Mouse (Mus musculus) kidney, embryonic 14.5 days (tissue): ENCODE results near the gene Syngr3. TPM values are rescaled to one million over a fixed set of nuclear protein-coding genes. Genes with fewer than 3 reads are reported as not detected.

Experiments used
- ATAC-seq: fragments of 200-750 bp; cut with Nextera tagmentation; 2 replicates; pipeline ENCODE4 v1.8.0; 2017; ENCODE audit warnings: moderate number of reproducible peaks, mild to moderate bottlenecking, moderate TSS enrichment, moderate library complexity; ENCODE audit not compliant: low FRiP score, low TSS enrichment
- H3K27ac ChIP-seq: fragments of 300-500 bp; sonication (generic); 2 replicates; pipeline ENCODE4 v1.5.1; 2014; ENCODE audit warnings: low read depth, mild to moderate bottlenecking, low read length, moderate library complexity, mixed read lengths
- H3K27me3 ChIP-seq: fragments of 300-500 bp; sonication (generic); 2 replicates; pipeline ENCODE4 v1.6.1; 2014; ENCODE audit warnings: mild to moderate bottlenecking, low read length; ENCODE audit not compliant: control insufficient read depth, insufficient read depth
- H3K36me3 ChIP-seq: fragments of 300-500 bp; sonication (generic); 2 replicates; pipeline ENCODE4 v1.6.1; 2014; ENCODE audit warnings: low read length, mixed read lengths; ENCODE audit not compliant: control insufficient read depth, insufficient read depth
- H3K4me1 ChIP-seq: fragments of 300-500 bp; sonication (generic); 2 replicates; pipeline ENCODE4 v1.6.1; 2014; ENCODE audit warnings: low read length, mixed read lengths; ENCODE audit not compliant: control insufficient read depth, insufficient read depth
- H3K4me2 ChIP-seq: fragments of 300-500 bp; sonication (generic); replicated peaks from 2 replicates; pipeline ENCODE4 v1.6.1; 2014; ENCODE audit warnings: low read depth, mild to moderate bottlenecking, low read length
- H3K4me3 ChIP-seq: fragments of 300-500 bp; sonication (generic); 2 replicates; pipeline ENCODE4 v1.5.1; 2014; ENCODE audit warnings: mild to moderate bottlenecking, low read length
- H3K9ac ChIP-seq: fragments of 300-500 bp; sonication (generic); 2 replicates; pipeline ENCODE4 v1.6.1; 2014; ENCODE audit warnings: low read depth, mild to moderate bottlenecking, low read length, moderate library complexity
- H3K9me3 ChIP-seq: fragments of 300-500 bp; sonication (generic); 2 replicates; pipeline ENCODE4 v1.6.1; 2016; ENCODE audit warnings: low read length; ENCODE audit not compliant: control insufficient read depth
- WGBS: fragments of 180-500 bp; shearing (Covaris S2); extraction: QIAGEN DNeasy Blood & Tissue Kit; methylation state at CpG from one replicate; pipeline ENCODE4 v1.1.7; 2014; 5-methylcytosine and 5-hydroxymethylcytosine counted together
- polyA plus RNA-seq: library from polyadenylated mRNA; unstranded; fragments of >200 nt; fragmentation: Nextera tagmentation; extraction: Ambion mirVana; gene quantifications from 2 replicates; pipeline ENCODE4 v1.2.1, GENCODE M21; 2014

Gene Syngr3
- 1.0 and 1.2 TPM in 2 replicates for polyA plus RNA-seq

DNA sequence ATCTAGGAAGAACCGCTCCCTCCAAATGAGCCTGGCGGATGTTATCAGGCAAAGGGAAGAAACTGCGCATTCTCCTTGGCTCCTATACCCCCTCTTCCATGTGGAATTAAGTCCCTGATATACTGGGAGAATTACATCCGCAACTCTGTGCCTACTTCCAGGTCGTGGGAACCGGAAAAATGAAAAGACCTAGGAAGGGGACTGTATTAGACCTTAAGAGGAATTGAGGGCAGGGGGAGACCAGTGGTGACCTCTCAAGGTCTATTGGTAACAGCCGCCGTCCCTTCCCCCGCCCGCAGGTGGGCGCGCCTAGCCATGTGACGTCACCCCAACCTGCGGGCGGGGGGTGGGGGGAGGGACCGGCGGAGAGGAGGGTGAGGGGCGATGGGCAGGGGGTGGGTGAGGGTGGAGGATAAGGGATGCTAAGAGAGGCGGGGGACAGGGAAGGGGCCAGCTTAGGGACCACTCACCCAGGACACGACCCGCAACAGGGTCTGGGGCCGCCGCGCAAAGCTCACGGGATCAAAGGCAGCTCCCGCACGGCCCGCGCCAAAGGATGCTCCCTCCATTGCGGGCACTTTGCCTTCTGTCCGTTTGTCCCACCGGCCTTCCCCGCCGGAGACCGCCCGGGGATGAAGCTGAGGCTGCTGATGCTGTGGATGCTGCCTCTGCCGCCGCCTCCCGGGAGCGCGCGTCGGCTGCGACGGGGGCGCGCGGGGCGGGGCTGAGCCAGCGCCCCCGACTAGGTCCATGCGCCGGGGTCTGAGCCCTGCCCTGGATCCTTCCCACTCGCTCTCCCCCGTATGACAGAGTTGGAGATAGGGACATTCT, at the start of gene Syngr3:
Syngr3 (minus strand) TSS at position 705 of the 831 bp plus-strand sequence.
- Histone ChIP-seq H3K4me2 (peak within 1 kb of the TSS; percentile 66), H3K36me3 (peaks cover 10% of the 10 kb centered on the region; the same call in 1 of the 2 replicates), H3K27ac (no peak within 1 kb of the TSS), H3K9me3 (no peaks in the 10 kb centered on the region), H3K4me3 (peak within 1 kb of the TSS; percentile 58), H3K9ac (peak within 1 kb of the TSS; percentile 49), H3K27me3 (peaks cover 42% of the 10 kb centered on the region), H3K4me1 (peaks cover 15% of the 10 kb centered on the region; the same call in 1 of the 2 replicates)
- no peak for ATAC-seq
- WGBS: under 1% methylated on average over 52 of the region's 55 CpGs

DNA sequence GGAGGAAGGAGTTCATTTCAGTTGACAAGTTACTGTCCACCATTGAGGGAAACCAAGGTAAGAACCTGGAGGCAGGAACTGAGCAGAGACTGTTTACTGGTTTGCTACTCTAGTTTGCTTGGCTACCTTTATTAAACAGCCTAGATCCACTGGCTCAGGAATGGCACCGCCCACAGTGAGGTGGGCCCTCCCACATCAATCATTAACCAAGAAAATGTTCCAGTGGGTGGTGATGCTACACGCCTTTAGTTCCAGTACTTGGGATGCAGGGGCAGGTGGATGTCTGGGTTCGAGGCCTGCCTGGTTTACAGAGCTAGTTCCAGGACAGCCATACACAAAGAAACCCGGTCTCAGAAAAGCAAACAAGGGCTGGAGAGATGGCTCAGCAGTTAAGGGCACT, 48.5 kb upstream of the Syngr3 start:
- Histone ChIP-seq H3K27me3 (no peaks in the 10 kb centered on the region), H3K27ac (no peak overlapping the region), H3K4me2 (no peak overlapping the region), H3K4me1 (peaks cover 7% of the 10 kb centered on the region; the same call in 1 of the 2 replicates), H3K36me3 (peaks cover 15% of the 10 kb centered on the region; the same call in 1 of the 2 replicates), H3K9ac (no peak overlapping the region), H3K4me3 (no peak overlapping the region), H3K9me3 (no peaks in the 10 kb centered on the region)
- ATAC-seq: no peak
- WGBS: 80% methylated on average over 4 of the region's 4 CpGs

DNA sequence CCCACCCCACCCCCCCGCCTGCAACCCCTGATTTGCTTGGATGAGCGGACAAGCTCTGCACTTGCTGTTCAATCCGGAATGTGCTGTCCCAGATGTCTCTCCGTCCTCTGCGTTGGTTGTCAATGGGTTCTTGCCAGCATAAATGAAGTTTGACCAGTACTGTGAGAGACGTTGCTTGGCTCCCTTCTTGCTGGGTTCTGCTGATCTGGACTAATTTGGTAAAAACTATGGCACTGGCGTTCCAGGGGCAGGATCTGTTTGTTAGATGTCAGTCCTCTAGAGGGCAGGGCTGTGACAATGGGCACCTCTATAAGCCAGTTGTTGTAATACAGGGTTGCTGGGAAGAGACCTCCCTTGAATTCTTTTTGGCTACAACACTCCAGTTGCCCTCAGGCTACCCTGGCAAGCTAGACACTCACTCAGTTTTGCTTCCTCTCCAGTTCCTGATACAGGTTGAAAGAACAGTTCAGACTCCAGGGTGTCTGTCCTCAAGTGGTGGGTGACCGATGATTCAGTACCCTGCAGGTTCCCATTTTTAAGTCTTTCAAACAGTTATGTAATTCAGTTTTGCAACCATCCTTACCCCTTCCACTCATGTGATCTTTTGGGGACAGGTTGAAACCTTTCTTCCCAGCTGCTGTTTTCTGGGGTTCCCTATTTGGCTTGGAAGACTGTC, 47.5 kb upstream of the Syngr3 start:
- Histone ChIP-seq H3K27me3 (no peaks in the 10 kb centered on the region), H3K9me3 (no peaks in the 10 kb centered on the region), H3K4me3 (peak overlapping the region; percentile 66), H3K27ac (no peak overlapping the region), H3K36me3 (peaks cover 12% of the 10 kb centered on the region; the same call in 1 of the 2 replicates), H3K4me2 (peak overlapping the region; percentile 86), H3K4me1 (peaks cover 7% of the 10 kb centered on the region; the same call in 1 of the 2 replicates), H3K9ac (peak overlapping the region; percentile 72; the same call in 1 of the 2 replicates)
- ATAC-seq: no peak
- WGBS: 20% methylated on average over 8 of the region's 8 CpGs

DNA sequence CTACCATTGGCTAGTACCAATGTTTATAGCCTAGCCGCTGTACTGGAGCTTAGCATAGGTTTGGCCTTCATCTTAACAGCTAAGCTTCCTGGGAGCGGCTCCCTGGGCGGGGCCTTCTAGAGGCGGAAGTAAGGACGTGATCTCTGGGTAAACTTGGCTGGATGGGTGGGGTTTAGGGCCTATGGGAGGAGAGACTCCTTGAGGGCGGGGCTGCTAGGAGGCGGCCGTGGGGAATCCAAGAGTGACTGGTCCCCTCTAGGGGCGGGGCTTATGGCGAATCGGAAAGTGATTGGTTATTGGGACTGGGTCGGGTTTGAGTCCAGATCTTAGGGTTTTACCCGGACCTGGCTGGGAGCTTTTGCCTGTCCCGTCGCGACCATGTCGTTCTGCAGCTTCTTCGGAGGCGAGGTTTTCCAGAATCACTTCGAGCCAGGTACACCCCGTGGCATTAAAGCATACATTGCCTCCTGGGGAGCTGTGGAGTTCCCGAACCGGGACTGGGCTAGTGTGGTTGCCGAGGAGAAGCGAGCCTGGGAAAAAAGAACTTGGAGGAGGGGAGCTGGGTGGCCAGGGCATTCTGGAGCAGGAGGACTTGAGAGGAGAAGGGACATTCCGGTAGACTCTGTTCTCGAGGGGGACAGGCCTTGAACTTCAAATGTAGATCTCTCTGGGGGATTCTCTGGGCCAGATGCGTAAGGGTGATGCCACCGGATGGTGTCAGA, 46.7 kb upstream of the Syngr3 start, which contains the start of gene Msrb1:
Msrb1 (plus strand) TSS at position 313 of the 722 bp plus-strand sequence.
- peak within 1 kb of the TSS; percentile 53; the same call in 1 of the 2 replicates for H3K27ac ChIP-seq

DNA sequence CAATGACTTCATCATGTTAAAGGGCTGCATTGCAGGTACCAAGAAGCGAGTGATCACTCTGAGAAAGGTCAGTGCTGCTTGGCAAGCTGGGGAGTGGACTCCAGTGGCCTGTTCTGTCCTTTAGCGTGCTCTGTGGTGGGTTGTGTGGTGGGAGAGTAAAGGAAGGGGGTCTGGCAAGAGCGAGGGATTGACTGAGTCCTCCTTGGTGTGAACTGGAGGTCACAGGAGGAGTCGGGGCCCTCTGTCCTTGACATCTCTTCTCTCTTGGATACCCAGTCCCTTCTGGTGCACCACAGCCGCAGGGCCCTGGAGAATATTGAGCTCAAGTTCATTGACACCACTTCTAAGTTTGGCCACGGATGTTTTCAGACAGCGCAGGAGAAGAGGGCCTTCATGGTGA, 45.7 kb upstream of the Syngr3 start:
- Histone ChIP-seq H3K27ac (no peak overlapping the region), H3K9ac (no peak overlapping the region), H3K9me3 (no peaks in the 10 kb centered on the region), H3K36me3 (peaks cover 6% of the 10 kb centered on the region; the same call in 1 of the 2 replicates), H3K4me1 (peaks cover 7% of the 10 kb centered on the region; the same call in 1 of the 2 replicates), H3K27me3 (no peaks in the 10 kb centered on the region), H3K4me2 (0 out of 2 replicates have a peak overlapping the region, but pooled peaks have one; percentile 45), H3K4me3 (no peak overlapping the region)
- no peak for ATAC-seq
- 89% methylated on average over 7 of the region's 7 CpGs for WGBS

More for the DNA sequence above, 46.7 kb upstream of the Syngr3 start, which contains the start of gene Msrb1:
- Histone ChIP-seq H3K4me2 (peak within 1 kb of the TSS; percentile 86), H3K9ac (peak within 1 kb of the TSS; percentile 72), H3K4me3 (peak within 1 kb of the TSS; percentile 66), H3K36me3 (peaks cover 12% of the 10 kb centered on the region; the same call in 1 of the 2 replicates), H3K9me3 (no peaks in the 10 kb centered on the region), H3K27me3 (no peaks in the 10 kb centered on the region), H3K4me1 (peaks cover 7% of the 10 kb centered on the region; the same call in 1 of the 2 replicates)
- WGBS: 2% methylated on average over 29 of the region's 29 CpGs
- ATAC-seq: peak; percentile 97

DNA sequence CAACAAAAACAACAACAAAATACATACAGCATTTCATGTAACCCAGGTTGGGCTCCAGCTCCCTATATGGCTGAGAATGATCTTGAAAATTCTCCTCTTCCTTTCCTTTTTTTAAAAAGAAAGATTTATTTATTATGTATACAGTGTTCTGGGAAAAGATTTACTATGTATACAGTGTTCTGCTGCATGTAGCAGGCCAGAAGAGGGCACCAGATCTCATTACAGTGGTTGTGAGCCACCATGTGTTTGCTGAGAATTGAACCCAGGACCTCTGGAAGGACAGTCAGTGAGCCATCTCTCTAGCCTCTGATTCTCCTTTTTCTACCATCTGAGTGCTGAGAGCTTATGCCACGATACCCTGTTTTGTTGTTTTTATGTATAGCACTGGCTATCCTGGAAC, 44.8 kb upstream of the Syngr3 start:
- no peaks in the 10 kb centered on the region for H3K9me3 ChIP-seq
- no peak overlapping the region for H3K4me2 ChIP-seq
- peaks cover 7% of the 10 kb centered on the region; the same call in 1 of the 2 replicates for H3K4me1 ChIP-seq
- no peak overlapping the region for H3K9ac ChIP-seq
- no peaks in the 10 kb centered on the region for H3K36me3 ChIP-seq
- no peak overlapping the region for H3K27ac ChIP-seq
- no peak for ATAC-seq
- no peaks in the 10 kb centered on the region for H3K27me3 ChIP-seq
- WGBS: 90% methylated on average over 1 of the region's 1 CpGs
- H3K4me3 ChIP-seq: no peak overlapping the region

DNA sequence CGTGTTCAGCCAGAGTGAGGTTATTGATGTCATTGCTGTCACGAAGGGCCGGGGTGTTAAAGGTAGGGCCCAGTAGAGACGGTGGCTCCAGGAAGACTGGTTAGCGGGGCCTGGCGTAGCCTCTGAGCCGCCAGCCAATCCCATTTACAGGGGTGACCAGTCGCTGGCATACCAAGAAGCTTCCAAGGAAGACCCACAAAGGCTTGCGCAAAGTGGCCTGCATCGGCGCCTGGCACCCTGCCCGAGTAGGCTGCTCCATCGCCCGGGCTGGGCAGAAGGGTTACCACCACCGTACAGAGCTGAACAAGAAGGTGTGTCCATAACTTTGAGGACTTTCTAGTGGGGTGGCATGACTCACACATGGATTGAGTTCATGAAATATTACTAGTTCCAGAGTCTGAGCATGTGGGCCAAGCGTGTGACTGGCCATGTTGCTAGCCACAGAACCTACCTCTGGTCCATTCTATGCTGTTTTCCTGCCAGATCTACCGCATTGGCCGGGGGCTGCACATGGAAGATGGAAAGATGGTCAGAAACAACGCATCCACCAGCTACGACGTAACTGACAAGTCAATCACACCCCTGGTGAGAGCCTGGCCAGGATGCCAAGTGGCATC, 43.8 kb upstream of the Syngr3 start:
- no peaks in the 10 kb centered on the region for H3K9me3 ChIP-seq
- no peaks in the 10 kb centered on the region for H3K36me3 ChIP-seq
- peaks cover 7% of the 10 kb centered on the region; the same call in 1 of the 2 replicates for H3K4me1 ChIP-seq
- no peak overlapping the region for H3K9ac ChIP-seq
- 91% methylated on average over 21 of the region's 21 CpGs for WGBS
- no peak overlapping the region for H3K4me2 ChIP-seq
- H3K4me3 ChIP-seq: no peak overlapping the region
- H3K27me3 ChIP-seq: no peaks in the 10 kb centered on the region
- ATAC-seq: no peak
- no peak overlapping the region for H3K27ac ChIP-seq
